ENCODE assay signal across 11 mouse cellular contexts in the genomic region with DNA sequence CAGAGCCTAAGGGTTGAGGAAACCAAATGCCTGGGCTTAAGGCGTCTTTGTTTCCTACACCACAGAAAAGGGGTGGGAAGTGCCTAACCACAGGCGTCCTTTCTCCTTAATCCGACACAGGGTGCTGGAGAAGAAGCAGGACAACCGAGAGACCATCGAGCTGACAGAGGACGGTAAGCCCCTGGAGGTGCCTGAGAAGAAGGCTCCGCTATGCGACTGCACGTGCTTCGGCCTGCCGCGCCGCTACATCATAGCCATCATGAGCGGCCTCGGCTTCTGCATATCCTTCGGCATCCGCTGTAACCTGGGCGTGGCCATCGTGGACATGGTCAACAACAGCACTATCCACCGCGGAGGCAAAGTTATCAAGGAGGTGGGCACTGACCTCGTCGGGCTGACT. TPM values are rescaled to one million over a fixed set of nuclear protein-coding genes. Genes with fewer than 3 reads are reported as not detected.
A peak's percentile ranks its signal among the peaks of the same experiment; 100 is the strongest.
DNase-seq lines count a peak whose midpoint lies in the region; ATAC-seq lines count a peak whose summit lies in the region.
"Had no signal": no experiment of that assay in that cellular context is flagged by ENCODE, and none has a peak within 500 bp of the region (broad histone marks: within the 10 kb centered on the region; RNA-seq: fewer than 3 reads in every experiment).

No protein-coding gene starts in this region.

- H3K27me3 ChIP-seq in forebrain, embryonic 15.5 days = peaks cover 19% of the 10 kb centered on the region
- H3K27me3 ChIP-seq in midbrain, embryonic 10.5 days (ENCODE audit: low read depth, poor library complexity, severe bottlenecking) = peaks cover 100% of the 10 kb centered on the region

- H3K4me2 ChIP-seq in forebrain, embryonic 15.5 days (replicated peaks) = peak overlapping the region; percentile 46
- H3K4me2 ChIP-seq: kidney, embryonic 15.5 days had no signal

- H3K4me1 ChIP-seq in forebrain, embryonic 15.5 days = peaks cover 25% of the 10 kb centered on the region
- H3K4me1 ChIP-seq in midbrain, embryonic 10.5 days = peaks cover 28% of the 10 kb centered on the region

- no peaks in the 10 kb centered on the region for H3K36me3 ChIP-seq in forebrain, embryonic 15.5 days
- no peaks in the 10 kb centered on the region for H3K36me3 ChIP-seq in midbrain, embryonic 10.5 days
- H3K36me3 ChIP-seq: kidney, embryonic 15.5 days had no signal

- peak overlapping the region; percentile 48 for H3K9ac ChIP-seq in forebrain, embryonic 15.5 days (replicated peaks)
- H3K9ac ChIP-seq: kidney, embryonic 15.5 days had no signal

- H3K9me3 ChIP-seq in forebrain, embryonic 15.5 days = no peaks in the 10 kb centered on the region
- no peaks in the 10 kb centered on the region for H3K9me3 ChIP-seq in midbrain, embryonic 10.5 days (replicated peaks)
- H3K9me3 ChIP-seq: kidney, embryonic 15.5 days had no signal

- WGBS in forebrain, embryonic 15.5 days = under 1% methylated on average over 23 of the region's 23 CpGs
- WGBS in midbrain, embryonic 10.5 days = under 1% methylated on average over 23 of the region's 23 CpGs

- peak overlapping the region; percentile 94 for H3K27ac ChIP-seq in forebrain, embryonic 15.5 days (replicated peaks)
- peak overlapping the region; percentile 74; the same call in 1 of the 2 replicates for H3K27ac ChIP-seq in midbrain, embryonic 10.5 days (replicated peaks)
- H3K27ac ChIP-seq: kidney, embryonic 15.5 days had no signal

- peak overlapping the region; percentile 37 for H3K4me3 ChIP-seq in forebrain, embryonic 15.5 days
- peak overlapping the region; percentile 39 for H3K4me3 ChIP-seq in midbrain, embryonic 10.5 days
- H3K4me3 ChIP-seq: kidney, embryonic 15.5 days had no signal

- DNase-seq in right cerebral cortex, postnatal 14 days = peak; percentile 9
- DNase-seq in right cerebral cortex, adult 18-20 months = no peak
- DNase-seq in midbrain, embryonic 10.5 days (ENCODE audit: low spot score) = peak; percentile 51
- DNase-seq in heart, adult 18-20 months = no peak
- DNase-seq: lung, postnatal 10 days had no signal

- no peak for ATAC-seq in forebrain, embryonic 15.5 days (replicated peaks)
- no peak for ATAC-seq in megakaryocyte progenitor cell, adult 5-6 weeks (replicated peaks; ENCODE audit: poor library complexity)
- ATAC-seq in erythroblast, adult 5-6 weeks (replicated peaks; ENCODE audit: low FRiP score, poor library complexity, severe bottlenecking) = no peak

RNA-seq across cellular contexts. Expression of a gene that starts 3.4 kb away (rescaled TPM):
- 44.8 and 46.1 TPM in 2 replicates for polyA plus RNA-seq in forebrain, embryonic 15.5 days (2015; fragmentation: Nextera tagmentation; extraction: Ambion mirVana)
- 6.6 and 15.8 TPM in 2 replicates for polyA plus RNA-seq in midbrain, embryonic 10.5 days (2016; fragmentation: Nextera tagmentation; extraction: Ambion mirVana)
- not detected in 2 replicates for total RNA-seq in megakaryocyte progenitor cell, adult 5-6 weeks (2015)
- total RNA-seq in megakaryocyte progenitor cell, adult 5-6 weeks (2017) = not detected in 2 replicates
- not detected for total RNA-seq in heart, adult 18-20 months (2021)
- not detected in 2 replicates for total RNA-seq in erythroblast, adult 5-6 weeks (2015; ENCODE audit: low replicate concordance)
- total RNA-seq in erythroblast, adult 5-6 weeks (2017; ENCODE audit: low replicate concordance) = not detected in 2 replicates
- total RNA-seq: MEL had no signal
- polyA plus RNA-seq: kidney, embryonic 15.5 days; limb, embryonic 11.5 days had no signal

Comparison
In these comparisons a context has a peak if more than half of its experiments do, and no peak if none do; other contexts are left out.
1. DNase-seq: peak in right cerebral cortex, postnatal 14 days (single experiment) and midbrain, embryonic 10.5 days (single experiment); none in right cerebral cortex, adult 18-20 months (single experiment) and heart, adult 18-20 months (0 of 2).